Mouse (Mus musculus) midbrain, embryonic 14.5 days (tissue): ENCODE data around the gene Tctex1d4. TPM values are rescaled to one million over a fixed set of nuclear protein-coding genes. Genes with fewer than 3 reads are reported as not detected.

ENCODE experiments used
- microRNA-seq: library from miRNA; unstranded; fragments of <30 nt; microRNA quantifications from one replicate; pipeline ENCODE4, GENCODE M21; 2016
- polyA plus RNA-seq: library from polyadenylated mRNA; unstranded; fragments of >200 nt; fragmentation: Nextera tagmentation; extraction: Ambion mirVana; gene quantifications from 2 replicates; pipeline ENCODE4 v1.2.1, GENCODE M21; 2014

The Tctex1d4 gene
- polyA plus RNA-seq, 1 experiment from 2014 or later = not detected

Small RNAs within 50 kb of the gene (microRNA-seq; reads per million reads assigned to microRNA genes)
- not detected for gene Gm22398

Other genes starting within 250 kb of the Tctex1d4 start
- gene Zswim5, start 249.4 kb upstream of the Tctex1d4 start, polyA plus RNA-seq = 7.7 and 9.2 TPM in 2 replicates
- gene Urod, start 132.4 kb upstream of the Tctex1d4 start, polyA plus RNA-seq = 48.6 and 54.8 TPM in 2 replicates
- 17.2 and 18.6 TPM in 2 replicates for gene Hectd3, start 131.5 kb upstream of the Tctex1d4 start, polyA plus RNA-seq
- 49.7 and 52.0 TPM in 2 replicates for gene Eif2b3, start 107.4 kb upstream of the Tctex1d4 start, polyA plus RNA-seq
- 4.0 and 4.5 TPM in 2 replicates for gene Ptch2, start 30.7 kb upstream of the Tctex1d4 start, polyA plus RNA-seq
- 3.2 and 3.4 TPM in 2 replicates for gene Btbd19, start 1.1 kb upstream of the Tctex1d4 start, polyA plus RNA-seq
- 15.7 and 17.5 TPM in 2 replicates for gene Plk3, start 7.2 kb downstream of the Tctex1d4 start, polyA plus RNA-seq
- gene Rps8, start 29.4 kb downstream of the Tctex1d4 start, polyA plus RNA-seq = 599 and 678 TPM in 2 replicates
- gene Kif2c, start 55.8 kb downstream of the Tctex1d4 start, polyA plus RNA-seq = 7.2 and 16.0 TPM in 2 replicates
- 9.1 and 12.2 TPM in 2 replicates for gene Tmem53, start 125.2 kb downstream of the Tctex1d4 start, polyA plus RNA-seq
- 0.54 and 0.73 TPM in 2 replicates for gene Armh1, start 125.3 kb downstream of the Tctex1d4 start, polyA plus RNA-seq